Mouse (Mus musculus) limb, embryonic 10.5 days (tissue): Measurements from ENCODE around the gene Glt8d1. TPM values are rescaled to one million over a fixed set of nuclear protein-coding genes. Genes with fewer than 3 reads are reported as not detected.

ENCODE experiments used
- DNase-seq: peaks from one replicate; pipeline ENCODE4 v3.0.0-alpha.2; 2017; ENCODE audit warnings: low spot score
- H3K27ac ChIP-seq: fragments of 300-500 bp; sonication (generic); 2 replicates; pipeline ENCODE4 v1.5.1; 2016; ENCODE audit warnings: mild to moderate bottlenecking
- H3K27me3 ChIP-seq: fragments of 300-500 bp; sonication (generic); 2 replicates; pipeline ENCODE4 v1.6.1; 2016; ENCODE audit warnings: low read depth, mild to moderate bottlenecking; ENCODE audit not compliant: poor library complexity, severe bottlenecking
- H3K36me3 ChIP-seq: fragments of 300-500 bp; sonication (generic); 2 replicates; pipeline ENCODE4 v1.6.1; 2016; ENCODE audit warnings: mild to moderate bottlenecking, moderate library complexity
- H3K4me1 ChIP-seq: fragments of 300-500 bp; sonication (generic); 2 replicates; pipeline ENCODE4 v1.6.1; 2016
- H3K4me3 ChIP-seq: fragments of 300-500 bp; sonication (generic); 2 replicates; pipeline ENCODE4 v1.5.1; 2016; ENCODE audit warnings: mild to moderate bottlenecking, moderate library complexity
- H3K9me3 ChIP-seq: fragments of 300-500 bp; sonication (generic); replicated peaks from 2 replicates; pipeline ENCODE4 v1.6.1; 2016; ENCODE audit warnings: mild to moderate bottlenecking
- WGBS: fragments of 180-500 bp; shearing (Covaris S2); methylation state at CpG from one replicate; pipeline ENCODE4 v1.1.7; 2016; 5-methylcytosine and 5-hydroxymethylcytosine counted together
- polyA plus RNA-seq: library from polyadenylated mRNA; unstranded; fragments of >200 nt; fragmentation: Nextera tagmentation; extraction: Ambion mirVana; gene quantifications from 2 replicates; pipeline ENCODE4 v1.2.1, GENCODE M21; 2016

The Glt8d1 gene
- polyA plus RNA-seq, 1 experiment from 2014 or later = 38.2 TPM

- peaks cover 70% of the 10 kb centered on the region for H3K36me3 ChIP-seq
These were observed 14.9 kb downstream of the Glt8d1 start for GRCm38 (mm10) chr14:31016063-31016462.

GRCm38 (mm10) chr14:31017854-31018253 is 16.7 kb downstream of the Glt8d1 start:
- peaks cover 66% of the 10 kb centered on the region for H3K36me3 ChIP-seq
- 3% methylated on average over 2 of the region's 2 CpGs for WGBS
- DNase-seq = no peak
- peak overlapping the region; percentile 88 for H3K4me3 ChIP-seq
- H3K4me1 ChIP-seq = peaks cover 20% of the 10 kb centered on the region
- no peaks in the 10 kb centered on the region for H3K27me3 ChIP-seq
- no peaks in the 10 kb centered on the region for H3K9me3 ChIP-seq
- peak overlapping the region; percentile 100 for H3K27ac ChIP-seq

More at GRCm38 (mm10) chr14:31016063-31016462, 14.9 kb downstream of the Glt8d1 start:
- WGBS = 90% methylated on average over 1 of the region's 1 CpGs
- H3K27ac ChIP-seq = no peak overlapping the region
- no peaks in the 10 kb centered on the region for H3K27me3 ChIP-seq
- H3K4me1 ChIP-seq = peaks cover 20% of the 10 kb centered on the region
- no peak overlapping the region for H3K4me3 ChIP-seq
- no peaks in the 10 kb centered on the region for H3K9me3 ChIP-seq
- no peak for DNase-seq

GRCm38 (mm10) chr14:31018860-31019291 is 17.7 kb downstream of the Glt8d1 start, which contains the start of the genes Pbrm1 and Gnl3:
Gene Pbrm1 (plus strand): TSS chr14:31019138.
Gene Gnl3 (minus strand): TSS chr14:31019152.
- Histone ChIP-seq H3K27ac (peak within 1 kb of the TSS; percentile 100), H3K4me1 (peaks cover 20% of the 10 kb centered on the region), H3K36me3 (peaks cover 66% of the 10 kb centered on the region), H3K4me3 (peak within 1 kb of the TSS; percentile 88), H3K27me3 (no peaks in the 10 kb centered on the region), H3K9me3 (no peaks in the 10 kb centered on the region)
- under 1% methylated on average over 51 of the region's 53 CpGs for WGBS
- DNase-seq = peak; percentile 98

GRCm38 (mm10) chr14:31019331-31020205 is 18.4 kb downstream of the Glt8d1 start:
- Histone ChIP-seq H3K27ac (peak overlapping the region; percentile 100), H3K36me3 (peaks cover 66% of the 10 kb centered on the region), H3K4me1 (peaks cover 20% of the 10 kb centered on the region), H3K27me3 (no peaks in the 10 kb centered on the region), H3K9me3 (no peaks in the 10 kb centered on the region), H3K4me3 (peak overlapping the region; percentile 88)
- DNase-seq = peak; percentile 85
- WGBS = 17% methylated on average over 50 of the region's 56 CpGs

- no peak for DNase-seq
- H3K4me1 ChIP-seq = peaks cover 14% of the 10 kb centered on the region
- no peak overlapping the region for H3K27ac ChIP-seq
- H3K9me3 ChIP-seq = no peaks in the 10 kb centered on the region
- H3K4me3 ChIP-seq = no peak overlapping the region
- WGBS = 75% methylated on average over 1 of the region's 1 CpGs
- no peaks in the 10 kb centered on the region for H3K27me3 ChIP-seq
- peaks cover 66% of the 10 kb centered on the region for H3K36me3 ChIP-seq
These were observed 21.4 kb downstream of the Glt8d1 start for GRCm38 (mm10) chr14:31022579-31022978.

GRCm38 (mm10) chr14:31025785-31026184 is 24.6 kb downstream of the Glt8d1 start:
- peaks cover 93% of the 10 kb centered on the region for H3K36me3 ChIP-seq
- H3K27me3 ChIP-seq = no peaks in the 10 kb centered on the region
- H3K4me3 ChIP-seq = no peak overlapping the region
- no peak for DNase-seq
- whole genome bisulfite sequencing = 84% methylated on average over 3 of the region's 3 CpGs
- no peaks in the 10 kb centered on the region for H3K4me1 ChIP-seq
- no peaks in the 10 kb centered on the region for H3K9me3 ChIP-seq
- no peak overlapping the region for H3K27ac ChIP-seq

GRCm38 (mm10) chr14:31045296-31045695 is 44.1 kb downstream of the Glt8d1 start:
- H3K27me3 ChIP-seq = no peaks in the 10 kb centered on the region
- no peak for DNase-seq
- H3K36me3 ChIP-seq = peaks cover 99% of the 10 kb centered on the region
- no peak overlapping the region for H3K27ac ChIP-seq
- H3K9me3 ChIP-seq = no peaks in the 10 kb centered on the region
- no peaks in the 10 kb centered on the region for H3K4me1 ChIP-seq
- WGBS = 94% methylated on average over 5 of the region's 5 CpGs
- H3K4me3 ChIP-seq = no peak overlapping the region

- Histone ChIP-seq H3K27ac (no peak overlapping the region), H3K27me3 (no peaks in the 10 kb centered on the region), H3K4me3 (no peak overlapping the region), H3K36me3 (peaks cover 99% of the 10 kb centered on the region), H3K9me3 (no peaks in the 10 kb centered on the region), H3K4me1 (no peaks in the 10 kb centered on the region)
- no peak for DNase-seq
- WGBS = 98% methylated on average over 1 of the region's 1 CpGs
These were observed 44.6 kb downstream of the Glt8d1 start for GRCm38 (mm10) chr14:31045817-31046216.

Other genes starting within 250 kb of the Glt8d1 start
- 32.0 and 37.6 TPM in 2 replicates for gene Tmem110, start 175.8 kb upstream of the Glt8d1 start, polyA plus RNA-seq
- gene Mustn1, start 122.2 kb upstream of the Glt8d1 start, polyA plus RNA-seq = 0.28 and 0.30 TPM in 2 replicates
- gene Itih4, start 114.9 kb upstream of the Glt8d1 start, polyA plus RNA-seq = not detected in 2 replicates
- not detected in 2 replicates for gene Itih3, start 77.6 kb upstream of the Glt8d1 start, polyA plus RNA-seq
- gene Itih1, start 58.1 kb upstream of the Glt8d1 start, polyA plus RNA-seq = not detected in 2 replicates
- gene Nek4, start 50.0 kb upstream of the Glt8d1 start, polyA plus RNA-seq = 19.7 and 19.8 TPM in 2 replicates
- 259 and 262 TPM in 2 replicates for gene Spcs1, start 272 bp downstream of the Glt8d1 start, polyA plus RNA-seq
- gene Pbrm1, start 17.7 kb downstream of the Glt8d1 start, polyA plus RNA-seq = 143 and 186 TPM in 2 replicates
- 135 and 173 TPM in 2 replicates for gene Gnl3, start 17.8 kb downstream of the Glt8d1 start, polyA plus RNA-seq
- 54.2 and 65.3 TPM in 2 replicates for gene Smim4, start 127.6 kb downstream of the Glt8d1 start, polyA plus RNA-seq
- 638 and 656 TPM in 2 replicates for gene Nt5dc2, start 129.7 kb downstream of the Glt8d1 start, polyA plus RNA-seq
- 14.2 and 14.5 TPM in 2 replicates for gene Stab1, start 167.2 kb downstream of the Glt8d1 start, polyA plus RNA-seq
- 2.7 and 3.8 TPM in 2 replicates for gene Tnnc1, start 206.9 kb downstream of the Glt8d1 start, polyA plus RNA-seq
- gene Nisch, start 215.5 kb downstream of the Glt8d1 start, polyA plus RNA-seq = 491 and 543 TPM in 2 replicates
- 0.51 and 0.73 TPM in 2 replicates for gene Sema3g, start 216.5 kb downstream of the Glt8d1 start, polyA plus RNA-seq
- gene Phf7, start 249.9 kb downstream of the Glt8d1 start, polyA plus RNA-seq = 11.3 and 11.7 TPM in 2 replicates